Mouse (Mus musculus) heart, postnatal 14 days (tissue): ENCODE data around the gene Ak7. TPM values are rescaled to one million over a fixed set of nuclear protein-coding genes. Genes with fewer than 3 reads are reported as not detected.

ENCODE experiments used
- DNase-seq, 2 experiments: peaks; one replicate each; pipeline ENCODE4 v3.0.0; 2021 to 2022
- intact Hi-C: fragments of 180-260 bp; cut with DNase I; formaldehyde crosslinking; loops from one replicate; pipeline ENCODE4 v1.15.1; 2025
- total RNA-seq, 2 experiments: library from RNA; stranded (reverse); gene quantifications; 2 replicates each; pipeline ENCODE4 v1.2.3; 2021

Ak7 gene
- total RNA-seq, 2 experiments from 2014 or later = 0.62 TPM; not detected in 1

DNA sequence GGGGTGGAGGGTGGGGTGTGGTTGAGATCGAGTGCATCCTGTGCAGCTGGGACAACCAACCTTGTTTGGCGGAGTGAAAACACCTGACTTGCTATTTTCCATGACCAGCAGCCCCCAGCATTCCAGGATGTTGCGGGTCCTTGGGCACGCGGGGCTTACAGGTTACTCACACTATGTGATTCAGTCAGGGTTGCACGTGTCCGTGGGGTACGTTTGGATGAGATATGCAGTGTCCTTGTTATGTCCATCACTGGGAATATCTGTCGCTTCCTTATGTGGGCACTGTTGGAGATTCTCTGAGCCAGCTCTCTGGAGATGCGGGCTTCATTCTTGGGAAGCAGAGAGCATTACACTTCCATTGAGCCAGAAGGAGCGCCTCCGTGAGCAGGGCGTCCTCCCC, 20.0 kb downstream of the Ak7 start:
- DNase-seq = no peak
- intact Hi-C loops = loop anchor here (10.0 kb wide), 2 partner anchors 91 to 291 kb away; no protein-coding TSS in a partner anchor

DNA sequence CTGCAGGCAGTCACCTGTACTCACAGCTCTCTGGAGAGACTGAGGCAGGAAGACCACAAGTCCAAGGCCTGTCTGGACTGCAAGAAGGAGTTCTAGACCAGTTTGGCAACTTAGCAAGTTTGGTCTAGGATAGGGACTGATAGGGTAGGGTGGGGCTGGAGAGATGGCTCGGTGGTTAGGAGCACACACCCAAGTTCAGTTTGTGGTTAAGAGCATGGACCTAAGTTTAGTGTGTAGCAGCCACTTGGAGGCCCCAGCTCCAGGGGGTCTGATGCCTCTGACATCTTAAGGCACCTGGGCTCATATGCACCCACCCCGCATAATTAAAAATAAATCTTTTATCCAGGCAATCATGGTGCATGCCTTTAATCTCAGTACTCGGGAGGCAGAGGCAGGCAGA, 21.5 kb downstream of the Ak7 start:
- DNase-seq = no peak
- intact Hi-C loops = loop anchor here (10.0 kb wide), 2 partner anchors 92 to 292 kb away; no protein-coding TSS in a partner anchor

DNA sequence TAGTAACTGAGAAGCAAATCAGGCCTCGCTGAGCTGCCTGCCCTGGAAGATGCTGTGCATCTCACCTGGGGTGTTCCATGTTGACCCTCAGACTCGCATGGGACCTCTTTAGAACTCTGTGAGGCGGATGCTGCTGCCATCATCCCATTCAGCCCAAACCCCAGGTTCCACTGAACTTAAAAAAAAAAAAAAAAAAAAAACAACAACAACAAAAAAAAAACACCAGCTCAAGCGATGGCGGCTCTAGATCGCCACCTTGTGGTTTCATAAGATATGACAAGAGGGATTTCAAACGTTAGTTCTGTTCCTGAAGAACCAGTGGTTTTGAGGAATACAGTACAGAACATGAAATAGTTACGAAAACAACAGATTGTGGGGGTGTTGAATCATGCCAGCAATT, 22.2 kb downstream of the Ak7 start:
- intact Hi-C loops = loop anchor here (10.0 kb wide), 2 partner anchors 93 to 293 kb away; no protein-coding TSS in a partner anchor
- DNase-seq = peak in 1 of 2 experiments; percentile 52

DNA sequence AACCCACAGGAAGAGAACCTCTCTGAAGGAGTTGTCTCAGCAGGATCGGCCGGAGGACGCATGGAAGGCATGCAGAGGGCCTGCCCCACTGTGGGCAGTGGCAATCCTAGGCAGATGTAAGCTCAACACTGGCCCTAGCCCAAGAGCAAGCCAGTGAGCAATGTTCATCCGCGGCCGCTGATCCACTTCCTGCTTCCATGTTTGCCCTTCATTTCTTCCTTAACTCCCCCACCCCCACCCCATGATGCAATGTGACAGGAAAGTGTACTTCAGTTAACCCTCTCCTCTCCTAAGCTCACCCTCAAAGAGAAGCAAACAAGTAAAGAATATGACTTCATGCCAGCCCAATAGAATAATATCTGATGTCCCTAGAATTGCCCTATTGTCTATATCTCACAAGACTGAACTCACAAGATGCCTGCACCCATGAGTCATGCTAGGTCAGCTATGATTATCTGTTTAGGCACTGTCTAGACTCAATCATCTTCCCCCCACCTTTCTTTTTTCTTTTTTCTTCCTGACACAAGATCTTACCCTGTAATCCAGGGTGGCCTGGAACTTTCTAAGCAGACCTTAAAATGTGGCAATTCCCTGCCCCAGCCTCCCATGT, 25.2 kb downstream of the Ak7 start:
- intact Hi-C loops = no loop called here

DNA sequence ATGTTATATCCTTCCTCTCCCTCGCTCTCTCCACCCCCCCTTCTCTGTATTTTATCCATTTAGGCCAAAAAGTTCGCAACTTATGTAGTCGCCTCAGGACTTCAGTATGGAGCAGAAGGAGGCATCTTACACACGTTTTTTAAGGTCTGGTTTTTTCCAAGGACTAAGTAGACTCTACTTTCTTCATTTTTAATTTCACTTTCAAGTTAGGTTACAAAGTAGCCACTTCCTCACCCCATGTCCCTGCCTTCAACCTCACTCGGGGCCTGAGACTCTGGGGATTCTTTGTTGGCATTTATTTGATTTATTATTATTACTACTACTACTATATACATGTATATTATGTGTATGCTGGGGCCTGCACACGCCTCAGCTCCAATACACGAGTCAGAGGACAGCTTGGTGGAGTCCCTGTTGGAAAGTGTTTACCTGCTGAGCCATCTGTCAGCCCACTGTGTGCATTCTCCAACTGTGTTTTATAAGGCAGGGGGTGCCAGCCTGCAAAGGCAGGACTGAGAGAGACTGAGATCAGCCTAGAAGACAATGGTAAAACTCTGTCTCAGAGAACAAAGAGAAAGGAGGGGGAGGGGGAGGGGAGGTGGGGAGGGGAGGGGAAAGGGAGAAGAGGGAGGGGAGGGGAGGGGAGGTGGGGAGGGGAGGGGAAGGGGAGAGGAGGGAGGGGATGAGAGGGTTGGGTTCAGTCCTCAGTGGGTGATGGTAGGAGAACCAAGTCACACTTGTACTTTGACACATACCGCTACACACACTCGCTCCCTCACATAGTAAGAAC, 27.8 kb downstream of the Ak7 start:
- intact Hi-C loops = no loop called here
- DNase-seq = no peak

More for the DNA sequence above, 25.2 kb downstream of the Ak7 start:
- DNase-seq = no peak

DNA sequence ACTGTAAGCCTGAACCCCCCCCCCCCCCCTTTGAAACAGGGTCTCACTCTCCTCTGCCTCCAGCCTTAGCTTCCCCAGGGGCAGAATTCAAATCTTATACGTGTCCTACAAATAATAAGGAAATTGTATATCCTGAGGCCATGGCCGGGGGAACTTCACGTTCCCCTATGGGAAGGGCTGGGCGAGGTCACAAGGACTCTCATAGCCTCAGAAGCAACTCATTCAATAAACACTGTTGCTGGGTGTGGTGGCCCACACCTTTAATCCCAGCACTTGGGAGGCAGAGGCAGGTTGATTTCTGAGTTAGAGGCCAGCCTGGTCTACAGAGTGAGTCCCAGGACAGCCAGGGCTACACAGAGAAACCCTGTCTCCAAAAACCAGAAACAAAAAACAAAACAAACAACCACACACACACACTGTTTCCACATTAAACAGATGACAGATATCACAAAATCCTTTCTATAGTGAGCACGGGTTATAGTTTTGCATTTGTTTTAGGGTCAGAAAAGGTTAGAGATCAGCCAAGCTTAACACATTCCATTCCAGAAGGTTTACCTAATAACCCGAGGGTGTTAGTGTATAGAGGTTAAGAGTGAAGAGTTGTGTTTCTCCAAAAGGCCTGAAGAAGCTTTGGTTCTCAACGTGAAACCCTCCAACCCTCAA, 29.6 kb downstream of the Ak7 start:
- intact Hi-C loops = no loop called here
- DNase-seq = no peak

DNA sequence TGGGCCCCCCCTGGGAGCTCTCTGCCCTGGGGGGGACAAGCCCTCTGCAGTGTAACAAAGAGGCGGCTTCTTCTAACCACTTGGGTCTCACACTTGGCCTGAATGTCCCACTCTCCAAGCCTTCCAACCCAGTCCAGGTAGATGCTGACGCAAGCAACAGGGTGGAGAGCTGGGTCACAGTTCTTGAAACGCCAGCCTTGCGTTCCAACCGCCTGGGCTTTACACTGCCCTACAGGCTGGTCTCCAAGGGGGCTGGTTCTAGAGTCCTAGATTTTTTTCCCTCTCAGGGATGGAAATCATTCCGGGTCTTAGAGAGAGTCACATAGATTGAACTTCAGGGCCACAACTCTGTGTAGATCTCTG, 30.1 kb downstream of the Ak7 start:
- DNase-seq = no peak
- intact Hi-C loops = no loop called here

DNA sequence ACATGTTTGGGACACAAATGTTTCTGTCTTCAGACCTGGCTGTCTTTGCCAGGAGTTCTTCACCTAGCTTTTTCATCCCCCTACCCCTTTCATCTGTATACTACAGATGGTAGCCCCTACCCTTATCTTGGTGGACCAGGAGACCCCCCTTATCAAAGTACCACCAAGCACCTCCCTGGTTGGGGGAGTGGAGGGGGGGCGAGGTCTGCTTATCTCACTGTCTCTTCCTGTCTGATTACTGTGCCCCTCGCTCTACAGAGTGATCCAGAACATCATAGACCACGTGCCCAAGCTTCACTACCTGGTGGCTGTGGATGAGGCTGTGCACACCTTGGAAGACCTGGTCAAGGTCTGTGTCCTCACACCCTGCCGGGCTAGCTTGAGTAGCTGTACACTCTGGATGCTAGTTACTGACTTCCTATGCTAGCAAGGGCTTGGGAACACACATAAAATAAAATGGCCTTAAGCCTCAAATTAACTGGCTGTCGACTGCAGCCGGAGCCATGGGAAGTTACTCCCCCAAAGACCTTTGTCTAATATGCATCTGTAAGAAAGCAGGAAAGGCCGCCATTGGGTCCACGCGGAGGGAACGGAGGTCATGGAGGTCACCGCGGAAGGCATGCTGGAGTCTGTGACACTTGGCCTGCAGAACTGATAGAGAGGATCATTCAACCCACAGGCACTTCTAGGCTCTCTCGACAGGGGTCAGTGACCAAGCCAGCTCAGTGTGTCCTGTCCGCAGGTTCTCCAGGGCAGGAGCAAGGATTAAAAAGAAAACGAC, 32.7 kb downstream of the Ak7 start:
- intact Hi-C loops = no loop called here
- DNase-seq = no peak

DNA sequence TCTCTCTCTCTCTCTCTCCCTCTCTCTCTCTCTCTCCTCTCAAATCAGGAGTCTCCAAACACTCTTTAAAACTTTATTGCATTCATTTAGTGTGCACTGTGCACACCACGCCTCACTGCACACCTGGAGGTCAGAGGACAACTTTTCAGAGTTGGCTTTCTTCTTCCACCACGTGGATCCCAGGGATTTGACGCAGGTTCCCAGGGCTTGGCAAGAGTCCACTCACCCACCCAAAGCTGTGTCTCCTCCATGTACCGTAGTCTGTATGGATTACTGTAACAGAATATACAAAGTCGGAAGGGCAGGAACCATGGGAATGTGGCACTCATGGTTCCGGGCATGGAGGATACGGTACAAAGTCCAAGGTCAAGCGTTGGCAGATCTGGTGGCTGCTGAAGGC, 33.9 kb downstream of the Ak7 start:
- intact Hi-C loops = no loop called here
- no peak for DNase-seq

DNA sequence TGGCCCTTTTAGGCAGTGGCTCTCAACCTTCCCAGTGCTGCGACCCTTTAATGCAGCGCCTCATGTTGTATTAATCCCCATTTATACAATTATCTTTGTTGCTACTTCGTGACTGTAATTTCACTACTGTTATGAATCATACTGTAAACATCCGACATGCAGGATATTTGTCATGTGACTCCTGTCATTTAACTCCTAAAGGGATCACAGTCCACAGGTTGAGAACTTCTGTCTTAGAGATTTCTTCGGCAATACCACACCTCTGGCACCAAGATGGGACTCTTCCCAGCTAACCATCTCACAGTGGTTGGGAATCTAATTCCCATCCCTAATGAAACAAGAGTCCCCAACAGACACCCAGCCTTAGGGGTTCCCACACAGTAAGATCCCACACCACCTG, 42.3 kb downstream of the Ak7 start:
- intact Hi-C loops = no loop called here
- DNase-seq = no peak

DNA sequence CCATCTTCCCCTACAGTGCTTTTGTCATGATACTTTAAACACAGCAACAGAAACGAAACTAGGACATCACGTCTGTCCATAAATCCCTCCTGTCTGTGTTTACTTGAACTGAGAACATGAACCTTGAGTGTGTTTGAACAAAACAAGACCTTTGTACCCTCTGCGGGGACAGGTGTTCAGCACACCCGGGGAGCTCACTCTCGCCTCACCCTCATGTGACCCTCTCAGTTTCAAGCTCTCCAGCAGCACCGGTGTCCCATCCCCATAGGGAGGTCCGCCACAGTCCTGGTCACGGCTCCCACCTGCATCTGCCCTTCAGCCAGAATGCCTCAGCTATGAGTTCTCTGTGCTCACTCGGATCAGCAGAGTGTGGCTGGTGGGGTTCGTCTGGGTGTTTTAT, 48.0 kb downstream of the Ak7 start:
- no peak for DNase-seq
- intact Hi-C loops = no loop called here

DNA sequence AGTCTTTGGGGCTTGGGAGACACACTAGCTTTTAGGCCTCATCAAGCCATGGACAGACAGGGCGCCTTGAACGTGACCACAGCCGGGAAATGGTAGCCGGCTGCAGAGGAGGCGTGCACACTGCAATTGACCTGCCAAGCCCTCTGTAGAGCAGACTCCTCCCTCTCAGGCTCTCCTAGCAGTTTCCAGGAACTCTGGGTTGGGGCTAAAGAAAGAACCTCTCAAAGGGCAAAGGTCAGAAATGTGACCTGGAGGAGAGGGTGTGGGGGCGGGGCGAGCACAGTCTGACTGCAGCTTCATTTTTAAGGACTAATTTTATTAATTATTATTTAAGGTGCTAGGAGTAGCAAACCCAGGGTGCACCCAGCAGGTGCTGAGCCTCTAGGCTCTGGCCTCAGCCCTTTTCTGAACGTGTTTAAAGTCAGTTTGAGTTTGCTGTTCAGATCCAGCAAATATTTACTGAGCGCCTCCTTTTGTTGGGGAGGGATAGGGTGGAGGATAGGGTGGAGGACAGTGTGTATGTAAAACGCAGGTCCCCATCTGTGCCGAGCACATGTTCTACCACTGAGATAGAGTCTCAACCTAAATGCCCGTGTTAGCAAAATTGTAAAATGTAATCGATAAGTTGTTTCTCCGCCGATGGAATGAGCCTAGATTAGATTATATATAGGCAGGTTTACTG, 52.2 kb downstream of the Ak7 start:
- intact Hi-C loops = no loop called here
- DNase-seq = no peak

DNA sequence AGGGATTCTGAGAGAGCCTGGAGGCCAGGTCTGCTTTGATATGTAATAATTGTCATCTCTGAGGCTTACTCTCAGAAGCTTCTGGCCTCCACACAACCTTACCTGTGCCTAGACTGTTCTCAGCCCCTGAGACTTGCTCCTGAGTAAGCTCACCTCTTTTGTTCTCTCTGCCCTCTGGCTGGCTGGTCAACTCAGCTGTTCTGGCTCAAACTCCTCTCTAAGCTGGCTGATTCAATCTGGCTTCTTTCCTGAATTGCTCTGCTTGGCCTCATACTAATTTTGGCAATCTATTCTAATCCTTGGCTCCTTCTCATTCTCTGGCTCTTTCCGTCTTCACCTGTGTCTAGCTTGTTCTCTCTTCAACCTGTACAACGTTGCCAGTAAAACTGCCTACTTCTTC, 53.1 kb downstream of the Ak7 start:
- intact Hi-C loops = no loop called here
- no peak for DNase-seq

DNA sequence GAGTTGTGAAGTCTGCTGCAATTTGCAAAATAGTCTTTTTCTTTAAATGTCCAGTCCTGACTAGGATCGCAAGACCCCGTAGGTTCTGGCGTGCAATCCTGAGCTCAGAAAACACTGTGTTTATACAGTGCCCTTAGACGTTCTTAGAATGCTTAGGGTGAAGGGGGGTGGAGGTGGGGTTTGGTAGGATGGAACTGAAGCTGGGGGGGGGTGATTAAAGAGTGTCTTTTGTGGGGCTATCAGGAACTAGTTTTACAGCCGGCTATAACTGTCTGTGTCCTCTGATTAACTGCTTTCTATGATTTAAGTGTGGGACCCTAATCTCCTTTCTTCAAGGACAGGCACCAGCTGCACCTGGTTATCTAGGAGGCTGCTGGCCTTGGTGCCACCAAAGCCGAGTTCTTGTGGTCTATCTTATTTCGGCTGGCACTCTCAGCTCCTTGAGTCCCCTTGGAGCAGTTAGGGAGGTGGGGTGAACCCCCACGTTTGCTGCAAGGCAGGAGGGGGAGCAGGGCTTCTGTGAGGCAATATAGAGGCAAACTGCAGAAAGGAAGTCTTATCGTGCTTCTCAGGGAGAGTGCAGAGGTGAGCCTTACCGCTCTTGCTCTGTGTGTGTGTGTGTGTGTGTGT, 54.2 kb downstream of the Ak7 start:
- intact Hi-C loops = no loop called here
- DNase-seq = no peak

DNA sequence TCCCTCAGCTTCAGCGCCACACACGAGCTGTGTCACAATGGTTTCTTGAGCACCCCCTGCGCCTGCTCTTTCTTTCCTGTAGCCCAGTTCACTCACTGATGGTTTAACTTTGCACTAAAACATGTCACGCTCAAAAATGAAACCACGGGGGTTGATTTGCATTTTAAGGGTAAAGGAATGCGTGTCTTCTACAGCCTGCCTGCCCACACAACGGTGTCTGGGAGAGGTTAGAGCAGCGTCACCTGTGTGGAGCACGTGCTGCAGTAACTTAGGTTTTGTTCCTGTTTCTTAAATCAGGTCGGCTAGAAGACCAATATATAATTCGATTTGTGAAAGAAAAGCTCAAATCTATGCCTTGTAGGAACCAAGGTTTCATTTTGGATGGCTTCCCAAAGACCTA, 55.4 kb downstream of the Ak7 start:
- intact Hi-C loops = no loop called here

DNA sequence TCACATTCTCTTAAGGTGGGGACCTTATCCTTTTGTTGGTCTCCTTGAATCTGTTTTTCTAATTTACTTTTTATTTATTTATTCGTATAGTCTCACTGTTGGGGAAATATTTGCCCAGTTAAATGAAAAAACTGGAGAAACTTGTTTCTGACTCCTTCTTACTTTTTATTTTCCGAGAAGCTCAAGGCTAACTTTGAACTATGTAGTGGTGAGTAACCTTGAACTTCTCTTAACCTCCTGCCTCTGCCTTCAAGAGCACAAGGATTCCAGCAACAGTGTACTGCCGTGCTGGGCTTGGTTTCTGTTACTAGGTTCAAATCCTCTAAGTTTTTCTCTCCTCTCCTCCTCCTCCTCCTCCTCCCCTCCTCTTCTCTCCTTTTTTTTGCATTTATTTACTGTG, 55.9 kb downstream of the Ak7 start:
- no peak for DNase-seq
- intact Hi-C loops = no loop called here

More for the DNA sequence above, 55.4 kb downstream of the Ak7 start:
- no peak for DNase-seq

DNA sequence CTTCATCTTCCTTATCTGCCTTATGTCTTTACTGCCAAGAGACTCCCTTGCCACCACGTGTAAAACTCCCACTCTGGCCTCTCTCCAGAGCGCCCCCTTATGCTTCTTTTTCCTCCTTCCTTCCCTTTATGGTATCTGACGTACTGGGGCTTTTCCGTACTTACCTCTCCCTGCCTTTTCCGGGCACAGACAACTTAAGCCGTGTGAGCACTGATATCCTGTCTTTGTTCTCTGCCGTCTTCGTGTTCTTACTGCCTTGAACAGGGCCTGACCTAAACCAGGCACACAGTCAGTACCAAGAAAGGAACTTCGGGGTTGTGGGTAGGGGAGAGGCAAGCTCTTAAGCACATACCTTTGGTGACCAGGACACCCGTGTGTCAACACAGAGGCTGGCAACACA, 63.9 kb downstream of the Ak7 start:
- intact Hi-C loops = no loop called here
- DNase-seq = no peak

DNA sequence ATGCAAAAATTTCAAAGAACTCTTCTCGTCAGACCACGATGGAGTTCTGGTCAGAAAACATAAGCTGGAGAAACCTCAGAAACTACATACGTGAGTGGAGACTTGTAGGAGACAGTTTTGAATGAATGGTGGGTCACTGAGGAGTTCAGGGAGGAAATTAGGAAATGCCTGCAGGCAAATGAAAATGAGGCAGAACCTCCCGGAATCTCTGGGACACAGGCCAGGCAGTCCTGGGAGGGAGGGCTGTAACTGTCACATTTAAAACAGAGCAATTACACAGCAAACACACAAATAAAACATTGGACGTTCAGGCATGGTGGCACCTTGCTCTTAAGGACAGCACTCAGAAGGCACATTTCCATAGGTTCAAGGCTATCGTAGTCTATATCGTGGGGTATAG, 69.1 kb downstream of the Ak7 start:
- intact Hi-C loops = no loop called here

DNA sequence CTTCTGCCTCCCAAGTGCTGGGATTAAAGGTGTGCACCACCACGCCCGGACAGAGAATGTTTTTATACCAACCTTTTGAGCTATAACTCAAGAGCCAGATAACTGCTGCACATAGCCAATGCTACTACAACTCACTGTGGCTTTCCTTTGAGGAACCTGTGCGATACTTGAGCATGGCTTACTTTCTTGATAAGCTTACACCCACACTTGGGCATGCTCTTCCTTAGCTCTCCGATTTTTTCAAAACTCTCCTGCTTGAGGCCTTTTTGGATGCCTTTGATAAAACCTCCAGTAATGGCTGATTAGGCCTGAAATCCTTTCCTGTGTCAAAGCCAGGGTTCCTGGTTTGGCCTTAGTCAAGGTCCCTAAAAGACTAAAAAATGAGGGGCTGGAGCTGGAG, 71.9 kb downstream of the Ak7 start:
- intact Hi-C loops = no loop called here
- DNase-seq = no peak

More for the DNA sequence above, 69.1 kb downstream of the Ak7 start:
- DNase-seq = no peak
